Mouse (Mus musculus): ENCODE results near the gene Tespa1. TPM values are rescaled to one million over a fixed set of nuclear protein-coding genes. Genes with fewer than 3 reads are reported as not detected.

Gene Tespa1
- total RNA-seq, 2 experiments from 2014 or later = 35.8 to 51.7 TPM

DNA sequence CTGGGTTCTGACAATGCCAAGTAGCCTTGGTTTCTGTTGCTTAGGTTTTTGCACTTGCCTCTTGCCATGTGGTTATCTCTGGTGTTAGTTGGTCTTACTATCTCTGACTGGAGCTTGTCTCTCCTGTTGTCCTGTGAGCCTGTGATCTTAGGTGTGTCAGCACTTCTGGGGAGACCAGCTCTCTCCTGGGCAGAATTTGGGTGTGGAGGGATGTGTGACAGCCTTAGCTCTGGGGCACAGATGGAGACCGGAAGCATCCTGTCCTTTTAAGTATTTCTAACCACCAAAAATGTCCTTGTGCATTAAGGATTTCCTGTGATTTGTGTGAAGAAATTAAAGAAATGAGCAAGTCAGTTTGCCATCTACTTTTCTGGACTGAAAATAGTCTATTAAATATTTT is 21.4 kb downstream of the Tespa1 start:
- peak; percentile 83 for ATAC-seq (replicated peaks; ENCODE audit: poor library complexity)

DNA sequence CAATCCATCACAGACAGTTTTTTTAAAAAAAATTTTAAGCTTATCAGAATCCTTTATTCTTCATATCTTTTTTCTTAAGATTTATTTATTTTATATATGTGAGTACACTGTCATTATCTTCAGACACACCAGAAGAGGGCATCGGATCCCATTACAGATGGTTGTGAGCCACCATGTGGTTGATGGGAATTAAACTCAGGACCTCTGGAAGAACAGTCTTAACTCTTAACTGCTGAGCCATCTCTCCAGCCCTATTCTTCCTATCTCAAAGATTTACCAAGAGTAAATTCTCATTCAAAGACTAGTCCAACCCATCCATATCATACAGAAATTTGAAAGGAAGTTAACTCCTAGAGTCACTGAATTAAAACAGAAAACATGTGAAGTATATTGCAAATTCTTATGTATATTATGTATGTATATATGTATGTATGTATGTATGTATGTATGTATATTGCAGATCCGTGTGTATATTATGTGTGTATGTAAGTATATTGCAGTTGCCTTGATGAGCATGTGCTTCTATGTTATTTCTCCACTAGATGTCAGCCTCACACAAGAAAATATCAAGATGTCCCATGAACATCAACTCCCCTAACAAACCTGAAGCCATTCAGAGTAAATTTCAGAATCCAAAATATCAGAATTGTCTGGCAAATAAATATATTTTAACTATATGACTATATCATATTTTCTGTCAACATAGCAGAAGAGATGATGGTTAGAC is 40.9 kb downstream of the Tespa1 start:
- ATAC-seq (replicated peaks; ENCODE audit: poor library complexity) = peak; percentile 97

DNA sequence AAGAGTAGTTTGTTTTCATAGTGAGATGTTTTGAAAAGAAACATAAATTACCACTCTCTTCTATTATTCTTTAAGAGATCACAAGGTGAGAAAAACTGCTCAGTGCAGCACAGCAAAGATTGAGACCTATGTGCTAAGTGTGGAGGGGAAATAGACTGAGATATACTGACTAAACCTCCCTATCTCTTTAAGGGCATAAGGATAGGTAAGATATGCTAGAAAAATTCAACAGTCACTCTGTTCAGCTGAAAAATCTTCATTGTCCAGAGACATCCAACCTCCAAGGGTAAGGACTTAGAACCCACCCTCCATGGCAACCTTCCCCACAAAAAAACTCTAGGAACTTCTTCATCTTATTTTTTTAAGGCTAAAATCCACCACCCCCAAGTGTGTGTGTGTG is 42.1 kb downstream of the Tespa1 start:
- ATAC-seq (replicated peaks; ENCODE audit: poor library complexity) = peak; percentile 54

DNA sequence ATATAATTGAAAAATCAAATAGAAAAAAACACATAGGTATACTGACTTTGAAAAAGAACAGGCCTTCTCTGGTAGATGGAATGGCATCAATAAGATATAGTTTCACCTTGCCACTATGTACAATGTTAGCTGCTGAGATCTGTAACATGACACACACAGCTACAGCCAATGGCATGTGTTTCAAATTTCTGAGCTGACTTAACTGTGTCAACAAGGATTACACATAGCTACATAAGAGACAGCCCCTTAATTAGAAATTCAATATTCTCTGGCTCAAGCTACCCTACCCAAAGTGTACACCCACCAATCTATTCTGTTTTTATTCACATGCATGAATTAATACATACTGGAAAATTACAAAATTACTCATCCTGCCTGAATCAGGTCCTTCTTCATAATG is 45.7 kb downstream of the Tespa1 start:
- no peak for ATAC-seq (replicated peaks; ENCODE audit: poor library complexity)

DNA sequence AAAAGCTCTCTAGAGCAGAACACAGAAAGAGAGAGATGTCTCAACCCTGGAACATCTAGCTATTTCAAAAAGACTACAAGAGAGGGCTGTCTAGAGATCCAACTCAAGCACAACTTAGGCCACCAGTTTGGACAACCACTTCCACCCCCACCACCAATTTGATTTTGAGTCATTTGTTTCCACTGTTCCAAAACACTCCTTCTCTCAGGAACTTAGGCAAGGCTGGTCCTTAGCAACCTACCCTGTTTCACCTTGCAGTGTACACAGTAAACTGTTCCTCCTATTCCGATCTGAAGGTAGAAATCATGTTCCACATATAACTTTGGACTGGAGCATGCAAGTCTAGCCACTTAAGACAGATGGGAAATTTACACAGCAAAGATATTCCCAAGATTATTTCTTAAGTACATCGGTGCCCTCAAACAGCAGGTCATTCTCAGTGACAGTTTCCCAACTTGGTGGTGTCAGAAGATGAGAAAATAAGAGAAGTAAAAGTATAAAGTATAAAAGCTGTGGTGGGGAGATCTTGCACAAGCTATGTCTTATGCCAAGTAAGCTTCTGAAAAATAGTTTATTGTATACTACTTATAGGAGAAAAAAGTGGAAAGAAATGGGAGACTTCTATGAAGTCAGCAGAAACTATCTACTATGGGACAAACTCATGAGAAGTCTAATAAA is 47.5 kb downstream of the Tespa1 start:
- peak; percentile 65 for ATAC-seq (replicated peaks; ENCODE audit: poor library complexity)

DNA sequence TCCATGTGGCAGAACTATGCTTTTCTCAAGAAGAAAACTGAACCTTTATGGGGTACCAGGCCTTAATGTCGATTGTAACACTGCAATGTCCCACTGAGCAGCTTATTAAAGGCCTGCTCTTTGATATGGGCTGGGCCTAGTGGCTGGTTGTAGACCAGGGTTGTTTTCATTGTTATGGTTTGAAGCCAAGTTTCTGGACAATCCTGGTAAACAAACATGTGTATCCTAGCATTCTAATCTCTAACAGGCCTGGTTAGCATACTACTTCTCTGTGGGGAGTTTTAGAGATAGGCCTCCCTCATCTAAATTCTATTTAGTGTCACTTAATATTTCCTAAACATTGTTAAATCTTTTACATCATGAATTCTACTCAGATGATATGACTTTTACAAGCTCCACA is 49.0 kb downstream of the Tespa1 start:
- peak; percentile 16; the same call in 1 of the 2 replicates for ATAC-seq (replicated peaks; ENCODE audit: poor library complexity)

DNA sequence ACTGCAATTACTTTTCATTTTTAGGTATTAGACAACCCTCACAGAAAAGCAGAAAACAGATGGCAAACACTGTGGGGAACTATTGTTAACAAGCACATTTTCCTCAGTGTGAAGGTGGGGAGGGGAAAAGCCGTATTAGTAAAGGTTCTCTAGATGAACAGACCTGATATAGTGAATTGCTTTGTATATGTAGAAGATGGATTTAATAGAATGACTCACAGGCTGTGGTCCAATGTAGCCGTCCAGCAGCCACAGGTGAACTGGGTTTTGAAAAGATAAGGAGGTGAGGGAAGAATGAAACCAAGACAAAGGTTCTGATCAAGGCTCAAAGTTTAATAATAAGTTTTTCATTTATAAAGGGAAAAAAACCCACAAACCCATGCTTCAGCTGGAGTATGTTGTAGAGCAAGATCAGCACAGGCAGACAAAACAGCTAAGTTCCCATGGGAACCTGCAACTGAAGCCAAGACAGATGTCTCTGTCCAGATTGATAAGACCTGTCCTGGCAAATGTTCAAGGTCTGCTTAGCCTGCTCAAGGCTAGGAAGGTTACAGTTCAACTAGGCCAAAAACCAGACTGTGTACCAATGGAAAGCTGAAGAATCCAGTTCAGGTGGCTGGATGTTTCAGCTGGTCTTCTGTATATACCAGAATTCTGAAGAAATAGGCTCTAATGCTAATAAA is 50.0 kb downstream of the Tespa1 start:
- ATAC-seq (replicated peaks; ENCODE audit: poor library complexity) = peak; percentile 55

DNA sequence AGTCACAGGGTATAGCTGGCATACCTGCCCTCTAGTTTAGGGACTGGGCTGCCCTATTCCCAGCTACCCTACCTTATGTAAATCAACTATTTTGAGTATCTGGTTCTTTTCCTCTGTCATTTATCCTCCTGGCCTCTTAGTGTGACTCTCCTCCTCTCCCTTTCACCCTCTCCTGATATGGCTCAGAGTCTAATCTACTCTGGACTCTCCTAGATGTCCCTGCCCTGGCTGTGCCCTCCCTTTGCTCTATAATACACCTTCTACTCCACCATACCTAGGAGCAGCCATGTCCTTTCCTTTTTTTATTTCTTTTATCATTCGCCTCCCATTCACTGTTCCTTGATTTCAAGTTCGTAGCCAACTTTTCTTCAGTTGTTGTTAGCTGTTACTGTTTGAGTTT is 52.5 kb downstream of the Tespa1 start:
- no peak for ATAC-seq (replicated peaks; ENCODE audit: poor library complexity)

DNA sequence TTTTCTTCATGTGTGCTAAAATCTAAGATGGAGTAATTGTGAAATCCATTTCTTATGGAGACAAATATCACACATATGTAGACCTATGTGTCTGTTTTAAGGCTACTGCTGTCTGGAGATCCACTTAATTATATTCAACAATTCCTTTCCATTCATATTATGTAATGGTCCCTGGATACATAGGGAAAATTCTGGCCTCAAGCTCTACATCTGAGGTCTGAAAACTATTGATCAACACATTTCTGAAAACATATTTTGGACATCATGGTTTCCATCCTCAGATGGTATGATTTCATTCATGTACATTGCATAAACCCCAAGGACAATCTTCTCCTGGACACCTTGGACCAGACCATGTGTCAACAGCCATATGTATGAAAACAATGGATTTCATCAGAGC is 71.6 kb downstream of the Tespa1 start, which contains the start of gene Vmn2r84:
Gene Vmn2r84, minus strand, starts transcription at position 101 of the 400 bp plus-strand sequence.
- no peak for ATAC-seq (replicated peaks; ENCODE audit: poor library complexity)

DNA sequence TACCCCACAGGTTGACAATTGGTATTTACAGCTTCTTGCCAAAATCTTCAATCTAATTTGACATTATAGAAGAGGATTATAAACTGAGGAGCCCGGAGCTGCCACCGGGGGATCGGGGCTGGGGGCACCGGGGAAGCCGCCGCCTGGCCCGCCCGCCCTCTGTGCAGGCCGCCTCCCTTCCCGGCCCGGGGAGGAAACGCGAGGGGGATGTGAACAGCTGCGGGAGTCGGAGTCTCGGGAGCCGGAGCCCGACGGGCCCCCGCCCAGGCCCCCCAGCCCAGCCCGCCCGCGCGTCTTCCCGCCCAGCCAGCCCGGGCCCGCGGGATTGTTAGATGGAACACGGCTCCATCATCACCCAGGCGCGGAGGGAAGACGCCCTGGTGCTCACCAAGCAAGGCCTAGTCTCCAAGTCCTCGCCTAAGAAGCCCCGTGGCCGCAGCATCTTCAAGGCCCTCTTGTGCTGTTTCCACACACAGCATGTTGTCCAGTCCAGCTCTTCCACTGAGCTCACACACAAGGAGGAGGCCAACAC is 89.6 kb downstream of the Tespa1 start:
- ATAC-seq (replicated peaks; ENCODE audit: poor library complexity) = peak; percentile 34; the same call in 1 of the 2 replicates

Other genes with a start within 250 kb of the Tespa1 start
- gene Olfr823, start 207.5 kb upstream of the Tespa1 start, total RNA-seq (2015) = not detected in 2 replicates
- not detected in 2 replicates for gene Olfr823, start 207.5 kb upstream of the Tespa1 start, total RNA-seq (2017)
- gene Olfr824, start 192.9 kb upstream of the Tespa1 start, total RNA-seq (2015) = not detected in 2 replicates
- not detected in 2 replicates for gene Olfr824, start 192.9 kb upstream of the Tespa1 start, total RNA-seq (2017)
- not detected in 2 replicates for gene Olfr825, start 156.1 kb upstream of the Tespa1 start, total RNA-seq (2015)
- not detected in 2 replicates for gene Olfr825, start 156.1 kb upstream of the Tespa1 start, total RNA-seq (2017)
- gene Olfr826, start 138.7 kb upstream of the Tespa1 start, total RNA-seq (2015) = not detected in 2 replicates
- not detected in 2 replicates for gene Olfr826, start 138.7 kb upstream of the Tespa1 start, total RNA-seq (2017)
- gene Olfr827, start 108.5 kb upstream of the Tespa1 start, total RNA-seq (2015) = not detected in 2 replicates
- not detected in 2 replicates for gene Olfr827, start 108.5 kb upstream of the Tespa1 start, total RNA-seq (2017)
- not detected in 2 replicates for gene Neurod4, start 42.6 kb upstream of the Tespa1 start, total RNA-seq (2015)
- not detected in 2 replicates for gene Neurod4, start 42.6 kb upstream of the Tespa1 start, total RNA-seq (2017)
- not detected in 2 replicates for gene Vmn2r84, start 71.5 kb downstream of the Tespa1 start, total RNA-seq (2015)
- gene Vmn2r84, start 71.5 kb downstream of the Tespa1 start, total RNA-seq (2017) = not detected in 2 replicates
- gene Vmn2r85, start 106.8 kb downstream of the Tespa1 start, total RNA-seq (2015) = not detected in 2 replicates
- gene Vmn2r85, start 106.8 kb downstream of the Tespa1 start, total RNA-seq (2017) = not detected in 2 replicates
- not detected in 2 replicates for gene Vmn2r86, start 133.2 kb downstream of the Tespa1 start, total RNA-seq (2015)
- not detected in 2 replicates for gene Vmn2r86, start 133.2 kb downstream of the Tespa1 start, total RNA-seq (2017)
- not detected in 2 replicates for gene Vmn2r87, start 174.5 kb downstream of the Tespa1 start, total RNA-seq (2015)
- gene Vmn2r87, start 174.5 kb downstream of the Tespa1 start, total RNA-seq (2017) = not detected in 2 replicates

All from megakaryocyte progenitor cell, adult 5-6 weeks (primary cell).